Mouse (Mus musculus) right cerebral cortex, adult 18-20 months (tissue): ENCODE results near the gene Dnase1l1.
A peak's percentile ranks its signal among the peaks of the same experiment; 100 is the strongest.

Source experiments
- DNase-seq: peaks from one replicate; pipeline ENCODE4 v3.0.0; 2022; ENCODE audit warnings: mixed read lengths

Gene Dnase1l1

GRCm38 (mm10) chrX:74281732-74282394 is at the start of gene Dnase1l1, which contains the start of gene Taz:
Gene Dnase1l1, minus strand, starts transcription at chrX:74282337.
Gene Taz, plus strand, starts transcription at chrX:74281912.
- DNase-seq = peak; percentile 60

DNA sequence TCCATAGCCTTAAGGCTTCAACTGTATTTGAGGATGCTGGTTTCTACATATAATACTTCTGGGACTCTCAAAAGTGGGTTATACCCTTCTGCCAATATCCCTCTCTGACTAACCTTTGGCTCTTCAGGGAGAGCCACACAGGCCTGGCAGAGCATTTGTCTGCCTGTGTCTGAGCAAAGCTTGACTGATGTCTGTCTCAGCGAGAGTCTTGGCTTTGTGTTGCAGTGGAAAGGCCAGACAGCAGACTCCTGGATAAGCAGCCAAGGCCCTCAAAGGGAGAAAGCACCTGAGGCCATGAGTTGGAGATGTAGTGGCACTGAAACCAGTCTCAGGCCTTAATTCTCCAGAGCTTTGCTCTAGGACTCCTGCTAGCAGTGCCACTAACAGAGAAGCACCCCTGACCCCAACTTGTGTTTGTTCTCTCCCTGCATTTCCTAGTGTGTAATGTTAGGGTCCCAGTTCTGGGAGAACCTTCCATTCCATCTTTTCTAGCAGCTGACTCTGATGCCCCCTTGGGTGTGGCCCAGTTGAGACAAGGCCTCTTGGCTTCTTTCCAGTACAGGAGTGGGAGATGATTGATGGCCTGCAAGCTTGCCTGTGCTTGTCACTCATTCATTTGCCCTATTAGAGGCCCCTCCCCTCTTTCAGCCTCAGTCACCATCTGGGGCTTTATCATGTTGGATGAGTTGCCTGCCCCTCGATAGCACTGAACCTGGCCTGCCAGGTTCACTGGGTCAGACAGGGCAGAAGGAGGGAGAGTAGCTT is 48.2 kb upstream of the Dnase1l1 start:
- DNase-seq = no peak

DNA sequence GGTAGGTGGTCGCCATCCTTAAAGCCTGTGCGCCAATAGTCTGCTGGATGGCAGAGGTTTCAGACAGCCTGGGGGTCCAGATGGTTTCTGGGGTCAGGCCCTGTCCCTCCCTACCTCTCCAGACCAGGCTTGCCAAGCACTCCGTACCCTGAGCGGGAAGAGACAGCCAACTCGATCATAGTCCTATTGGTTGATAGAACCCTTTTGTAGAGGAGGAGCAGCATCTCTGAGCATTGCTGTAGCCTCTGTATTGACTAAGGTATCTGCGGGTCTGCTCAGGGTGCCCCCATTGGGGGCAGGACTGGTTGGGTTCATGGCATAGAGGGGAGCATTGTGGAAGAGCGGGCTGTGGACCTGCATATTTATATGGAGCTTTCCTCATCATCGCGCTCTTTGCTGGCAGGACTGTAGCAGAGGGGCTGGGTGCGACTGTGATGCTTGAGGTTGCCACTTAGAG is 47.1 kb upstream of the Dnase1l1 start:
- no peak for DNase-seq

GRCm38 (mm10) chrX:74328725-74329161 is 46.6 kb upstream of the Dnase1l1 start, which contains the start of gene Plxna3:
Gene Plxna3, plus strand, starts transcription at chrX:74329066.
- DNase-seq = peak; percentile 15

GRCm38 (mm10) chrX:74312540-74313464 is 30.7 kb upstream of the Dnase1l1 start, which contains the start of gene Fam50a:
Gene Fam50a, plus strand, starts transcription at chrX:74313033.
- DNase-seq = peak; percentile 92

- peak; percentile 67 for DNase-seq
Observed at GRCm38 (mm10) chrX:74304867-74305700, 22.9 kb upstream of the Dnase1l1 start, which contains the start of gene Gdi1. Gene Gdi1, plus strand, starts transcription at chrX:74304998.

DNA sequence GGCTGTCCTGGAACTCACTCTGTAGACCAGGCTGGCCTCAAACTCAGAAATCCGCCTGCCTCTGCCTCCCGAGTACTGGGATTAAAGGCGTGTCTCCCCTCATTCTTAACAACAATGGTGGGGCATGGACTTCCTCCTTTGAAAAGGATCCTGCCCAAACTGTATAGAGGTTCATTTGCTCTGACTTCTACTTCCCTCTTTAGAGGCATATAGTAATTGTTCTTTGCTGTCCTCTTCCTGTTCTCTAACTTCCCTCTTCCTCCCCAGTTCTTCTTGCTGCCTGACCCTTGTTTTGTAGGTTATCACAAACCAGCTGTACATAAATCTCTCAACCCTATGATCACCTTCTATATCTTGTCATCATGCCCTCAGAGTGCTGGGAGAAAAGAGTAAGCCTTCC is 17.6 kb upstream of the Dnase1l1 start:
- no peak for DNase-seq

GRCm38 (mm10) chrX:74298348-74298747 is 16.2 kb upstream of the Dnase1l1 start:
- no peak for DNase-seq

GRCm38 (mm10) chrX:74296538-74297448 is 14.7 kb upstream of the Dnase1l1 start, which contains the start of gene Atp6ap1:
Gene Atp6ap1, plus strand, starts transcription at chrX:74297097.
- DNase-seq = peak; percentile 95

DNA sequence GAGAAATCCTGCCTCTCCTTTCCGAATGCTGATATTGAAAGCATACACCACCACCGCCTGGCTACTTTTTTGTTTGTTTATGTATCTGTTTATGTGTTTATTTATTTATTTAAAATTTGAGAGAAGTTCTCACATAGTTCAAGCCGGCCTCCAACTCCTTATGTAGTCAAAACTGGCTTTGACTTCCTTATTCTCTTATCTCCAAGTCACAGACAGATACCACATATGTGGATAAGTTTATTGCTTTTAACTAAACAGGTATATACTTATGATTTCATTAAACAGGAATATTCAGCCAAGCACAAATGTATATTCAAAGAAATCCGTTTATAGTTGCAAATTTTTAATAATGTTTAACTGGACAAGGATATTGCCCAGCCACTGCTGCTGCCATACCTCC is 11.3 kb upstream of the Dnase1l1 start:
- no peak for DNase-seq

- DNase-seq = no peak
Observed at GRCm38 (mm10) chrX:74283092-74283437, 928 bp upstream of the Dnase1l1 start.

DNA sequence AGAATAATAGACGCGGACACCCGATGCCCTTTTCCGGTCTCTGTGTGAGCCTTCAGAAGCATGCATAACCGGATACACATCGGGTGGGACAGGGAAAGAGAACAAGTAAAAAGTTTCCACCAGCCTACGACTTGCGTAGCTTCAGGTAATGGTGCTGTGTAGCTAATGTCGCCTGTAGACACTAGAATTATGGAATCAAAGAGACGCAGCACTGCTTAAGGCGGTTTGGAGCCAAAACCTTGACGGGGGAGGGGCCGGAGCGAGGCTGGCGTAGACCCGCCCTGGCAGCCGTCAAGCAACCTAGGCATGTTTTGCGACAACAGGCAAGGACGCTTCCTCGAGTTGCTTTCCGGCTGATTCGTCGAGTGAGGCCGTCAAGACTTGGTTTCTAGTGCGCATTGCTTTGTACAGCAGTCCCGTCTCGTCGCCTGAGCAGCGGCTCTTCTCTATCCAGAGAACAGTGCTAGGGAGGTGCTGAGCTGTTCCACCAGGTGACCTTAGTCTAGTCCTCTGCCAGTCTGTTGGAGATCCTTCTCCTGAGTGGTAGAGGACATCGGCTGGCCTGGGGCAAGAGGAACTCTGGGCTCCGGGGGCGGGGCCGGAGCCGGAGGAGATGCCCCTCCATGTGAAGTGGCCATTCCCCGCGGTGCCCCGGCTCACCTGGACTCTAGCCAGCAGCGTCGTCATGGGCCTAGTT is 406 bp upstream of the Dnase1l1 start:
- peak; percentile 88 for DNase-seq

GRCm38 (mm10) chrX:74281041-74281731 is 951 bp downstream of the Dnase1l1 start:
- no peak for DNase-seq

- DNase-seq = no peak
Observed at GRCm38 (mm10) chrX:74277916-74278315, 4.2 kb downstream of the Dnase1l1 start.

- DNase-seq = no peak
Observed at GRCm38 (mm10) chrX:74273422-74274322, 8.5 kb downstream of the Dnase1l1 start.

- peak; percentile 7 for DNase-seq
Observed at GRCm38 (mm10) chrX:74270902-74271551, 11.1 kb downstream of the Dnase1l1 start.

- peak; percentile 92 for DNase-seq
Observed at GRCm38 (mm10) chrX:74270062-74270901, 11.9 kb downstream of the Dnase1l1 start, which contains the start of gene Rpl10. Gene Rpl10, plus strand, starts transcription at chrX:74270812.
